Mouse (Mus musculus): ENCODE results near the gene Hmcn1. TPM values are rescaled to one million over a fixed set of nuclear protein-coding genes. Genes with fewer than 3 reads are reported as not detected.

The Hmcn1 gene
- total and polyA plus RNA-seq, 2 experiments from 2014 or later: 1.2 to 4.1 TPM

DNA sequence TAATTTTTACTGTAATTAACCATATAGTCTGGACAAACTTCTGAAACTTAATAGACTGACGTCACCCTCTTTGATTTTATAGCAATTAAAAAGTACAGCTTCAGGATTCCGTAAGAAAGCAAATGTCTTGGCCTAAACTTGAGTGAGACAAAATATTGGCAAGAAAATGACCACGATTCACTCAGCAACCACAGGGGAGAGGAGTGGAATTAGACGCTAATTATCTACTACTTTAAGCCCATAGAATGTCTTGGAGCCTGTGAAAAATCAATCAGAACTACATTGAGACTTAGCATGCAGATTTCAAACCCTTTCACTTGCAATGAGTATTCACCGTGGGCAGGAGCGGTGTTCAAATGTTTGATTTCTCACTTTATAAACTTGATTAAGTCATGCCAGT, 159.8 kb downstream of the Hmcn1 start:
- H3K9ac ChIP-seq: no peak overlapping the region
- H3K27me3 ChIP-seq (ENCODE audit: insufficient read depth, low read length): no peaks in the 10 kb centered on the region
- H3K9me3 ChIP-seq (ENCODE audit: low read length): no peaks in the 10 kb centered on the region
- H3K4me2 ChIP-seq (ENCODE audit: low read depth): no peak overlapping the region
- DNase-seq (no peak), ATAC-seq (no peak)
- TF ChIP-seq CTCF (IDR thresholded peaks at IDR 0.05; ENCODE audit: low read depth): no peak
- H3K4me3 ChIP-seq (ENCODE audit: low read depth, low read length): no peak overlapping the region
- WGBS: 44% methylated on average over 6 of the region's 6 CpGs
- no peaks in the 10 kb centered on the region for H3K4me1 ChIP-seq (ENCODE audit: insufficient read depth)
- no peak overlapping the region for H3K27ac ChIP-seq (ENCODE audit: low read depth, low read length)
- H3K36me3 ChIP-seq (ENCODE audit: insufficient read depth): no peaks in the 10 kb centered on the region

DNA sequence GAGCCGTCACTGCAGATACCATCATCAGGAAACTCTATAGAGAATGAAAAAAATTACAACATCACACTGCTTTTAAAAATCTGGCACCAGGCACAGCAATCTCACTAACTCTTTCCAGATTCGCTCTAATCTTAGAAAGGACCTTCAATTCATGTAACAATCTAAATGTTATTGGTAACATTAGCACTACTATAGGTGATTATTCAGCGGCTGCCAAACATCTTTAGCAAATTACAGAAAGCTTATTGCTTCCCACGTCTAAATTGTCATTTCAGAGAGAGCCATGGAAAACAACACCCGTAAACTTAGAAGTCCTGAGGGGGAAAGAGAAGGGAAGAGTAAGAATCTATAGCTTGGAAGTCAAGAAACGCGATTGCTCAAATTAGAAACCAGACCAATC, 163.4 kb downstream of the Hmcn1 start:
- H3K36me3 ChIP-seq (ENCODE audit: insufficient read depth): no peaks in the 10 kb centered on the region
- no peak for TF ChIP-seq CTCF (IDR thresholded peaks at IDR 0.05; ENCODE audit: low read depth)
- ATAC-seq: no peak
- no peak overlapping the region for H3K9ac ChIP-seq
- H3K4me2 ChIP-seq (ENCODE audit: low read depth): no peak overlapping the region
- H3K9me3 ChIP-seq (ENCODE audit: low read length): no peaks in the 10 kb centered on the region
- WGBS: 68% methylated on average over 7 of the region's 7 CpGs
- no peaks in the 10 kb centered on the region for H3K4me1 ChIP-seq (ENCODE audit: insufficient read depth)
- H3K27ac ChIP-seq (ENCODE audit: low read depth, low read length): no peak overlapping the region
- no peaks in the 10 kb centered on the region for H3K27me3 ChIP-seq (ENCODE audit: insufficient read depth, low read length)
- H3K4me3 ChIP-seq (ENCODE audit: low read depth, low read length): no peak overlapping the region
- no peak for DNase-seq

DNA sequence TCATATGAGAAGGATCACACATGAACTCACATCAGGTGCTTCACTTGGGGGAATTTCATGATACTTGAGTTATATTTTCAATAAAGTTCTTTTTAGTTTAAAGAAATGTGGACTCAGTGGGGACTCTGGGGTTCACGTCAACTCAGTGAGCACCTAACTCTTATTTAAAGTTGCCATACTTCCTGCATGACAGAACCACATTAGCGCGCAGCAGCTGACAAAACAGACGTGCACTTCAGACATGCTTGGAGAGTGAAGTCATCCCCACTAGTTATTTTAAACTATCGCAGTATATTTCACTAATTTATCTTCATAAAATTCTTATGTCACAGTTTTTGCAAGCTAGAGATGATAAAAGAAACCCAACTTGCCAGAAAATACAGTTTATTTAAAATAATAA, 166.1 kb downstream of the Hmcn1 start:
- Histone ChIP-seq H3K9ac (no peak overlapping the region), H3K9me3 (ENCODE audit: low read length) (no peaks in the 10 kb centered on the region), H3K4me1 (ENCODE audit: insufficient read depth) (no peaks in the 10 kb centered on the region), H3K36me3 (ENCODE audit: insufficient read depth) (no peaks in the 10 kb centered on the region), H3K27ac (ENCODE audit: low read depth, low read length) (no peak overlapping the region), H3K4me2 (ENCODE audit: low read depth) (no peak overlapping the region), H3K4me3 (ENCODE audit: low read depth, low read length) (no peak overlapping the region), H3K27me3 (ENCODE audit: insufficient read depth, low read length) (no peaks in the 10 kb centered on the region)
- WGBS: 78% methylated on average over 5 of the region's 5 CpGs
- no peak for DNase-seq
- no peak for TF ChIP-seq CTCF (IDR thresholded peaks at IDR 0.05; ENCODE audit: low read depth)
- ATAC-seq: no peak

DNA sequence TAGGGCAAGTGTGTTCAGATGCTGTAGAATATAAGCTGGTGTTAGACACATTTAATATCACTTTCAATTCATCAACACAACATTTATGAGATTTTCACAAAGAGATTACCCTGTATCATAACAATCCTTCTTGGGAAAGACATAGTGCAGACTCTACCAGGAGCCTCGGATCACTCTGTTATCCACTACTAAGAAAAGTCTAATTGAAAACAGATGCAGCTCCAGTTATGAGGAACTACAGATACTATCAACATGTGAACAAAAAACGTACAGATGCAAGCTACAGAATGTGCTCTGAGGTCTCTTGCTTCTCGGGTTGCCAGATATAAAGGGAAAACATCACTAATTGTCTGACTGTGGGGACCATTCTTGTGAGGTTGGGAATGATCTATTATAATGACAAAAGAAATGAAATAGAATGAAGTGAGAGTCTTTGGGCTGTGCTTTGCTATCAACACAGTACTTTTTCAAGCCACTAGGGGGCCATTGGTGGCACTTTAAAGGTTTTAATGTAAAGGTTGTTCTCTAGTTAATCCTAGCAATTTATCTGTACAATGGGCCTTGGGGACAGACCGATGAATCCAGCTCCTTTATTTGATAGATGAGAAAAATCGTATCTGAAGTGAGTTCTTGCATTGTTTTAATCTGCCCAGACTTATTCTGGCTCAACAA, 168.8 kb downstream of the Hmcn1 start:
- WGBS: 74% methylated on average over 5 of the region's 5 CpGs
- ATAC-seq: no peak
- Histone ChIP-seq H3K9me3 (ENCODE audit: low read length) (no peaks in the 10 kb centered on the region), H3K9ac (no peak overlapping the region), H3K27ac (ENCODE audit: low read depth, low read length) (no peak overlapping the region), H3K27me3 (ENCODE audit: insufficient read depth, low read length) (no peaks in the 10 kb centered on the region), H3K4me3 (ENCODE audit: low read depth, low read length) (no peak overlapping the region), H3K4me2 (ENCODE audit: low read depth) (no peak overlapping the region), H3K36me3 (ENCODE audit: insufficient read depth) (no peaks in the 10 kb centered on the region), H3K4me1 (ENCODE audit: insufficient read depth) (no peaks in the 10 kb centered on the region)
- DNase-seq: no peak
- no peak for TF ChIP-seq CTCF (IDR thresholded peaks at IDR 0.05; ENCODE audit: low read depth)

DNA sequence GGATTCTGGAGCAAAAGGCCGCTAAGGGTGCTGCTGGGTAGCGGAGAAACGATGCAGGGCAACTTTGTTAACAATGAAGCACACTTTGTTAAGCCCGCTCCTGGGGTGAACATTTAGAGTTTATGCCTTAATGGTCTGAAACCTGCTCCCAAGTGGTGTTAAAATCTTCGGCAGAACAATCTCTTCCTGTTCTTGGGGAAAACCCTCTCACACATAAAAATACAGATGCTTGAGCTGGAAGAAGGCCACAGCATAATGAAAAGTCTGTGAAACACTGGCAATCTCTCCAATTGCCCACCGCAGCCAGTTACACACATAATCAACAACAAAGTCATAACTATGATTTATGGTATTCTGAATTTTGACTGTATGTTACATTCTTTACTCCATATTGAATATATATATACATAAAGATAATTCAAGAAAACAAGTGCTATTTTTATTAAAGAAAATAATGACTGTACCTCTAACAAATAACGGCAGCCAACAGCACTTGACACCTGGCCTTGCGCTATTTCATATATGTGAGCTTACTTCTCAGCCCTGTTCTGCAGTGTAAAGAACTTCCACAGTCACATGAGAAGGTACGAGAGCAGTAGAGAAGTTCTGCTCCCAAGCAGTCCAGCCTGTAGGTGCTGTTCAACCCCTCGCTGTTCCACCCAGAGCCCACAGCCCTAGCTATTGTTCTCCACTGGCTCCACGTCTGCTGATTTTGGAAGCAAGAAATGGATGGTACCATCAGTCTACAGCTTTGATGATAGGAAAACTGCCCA, 177.0 kb downstream of the Hmcn1 start:
- Histone ChIP-seq H3K36me3 (ENCODE audit: insufficient read depth) (no peaks in the 10 kb centered on the region), H3K9me3 (ENCODE audit: low read length) (no peaks in the 10 kb centered on the region), H3K27me3 (ENCODE audit: insufficient read depth, low read length) (no peaks in the 10 kb centered on the region), H3K9ac (no peak overlapping the region), H3K27ac (ENCODE audit: low read depth, low read length) (no peak overlapping the region), H3K4me3 (ENCODE audit: low read depth, low read length) (no peak overlapping the region), H3K4me2 (ENCODE audit: low read depth) (no peak overlapping the region), H3K4me1 (ENCODE audit: insufficient read depth) (no peaks in the 10 kb centered on the region)
- no peak for TF ChIP-seq CTCF (IDR thresholded peaks at IDR 0.05; ENCODE audit: low read depth)
- no peak for DNase-seq
- 80% methylated on average over 11 of the region's 11 CpGs for WGBS
- ATAC-seq: no peak

DNA sequence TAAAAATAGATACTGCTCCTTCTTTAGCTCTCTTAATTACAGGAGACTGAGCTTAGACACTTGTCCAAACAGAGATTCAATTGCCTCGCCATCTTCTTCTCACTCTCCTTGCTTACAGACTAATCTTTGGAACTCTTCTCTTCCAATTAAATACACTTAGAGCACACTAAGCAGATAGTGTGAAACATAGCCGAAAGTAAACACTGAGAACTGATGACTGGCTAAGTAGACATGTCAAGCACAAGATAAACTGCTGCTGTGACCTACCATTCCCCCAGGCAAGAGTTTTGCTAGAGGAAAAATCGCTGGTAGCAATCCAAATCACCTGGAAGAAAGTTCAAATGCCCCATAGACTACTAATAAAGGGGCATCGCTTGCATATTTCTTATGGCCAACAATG, 178.3 kb downstream of the Hmcn1 start:
- Histone ChIP-seq H3K9me3 (ENCODE audit: low read length) (no peaks in the 10 kb centered on the region), H3K9ac (no peak overlapping the region), H3K4me3 (ENCODE audit: low read depth, low read length) (no peak overlapping the region), H3K27ac (ENCODE audit: low read depth, low read length) (no peak overlapping the region), H3K36me3 (ENCODE audit: insufficient read depth) (no peaks in the 10 kb centered on the region), H3K27me3 (ENCODE audit: insufficient read depth, low read length) (no peaks in the 10 kb centered on the region), H3K4me2 (ENCODE audit: low read depth) (no peak overlapping the region), H3K4me1 (ENCODE audit: insufficient read depth) (no peaks in the 10 kb centered on the region)
- no peak for TF ChIP-seq CTCF (IDR thresholded peaks at IDR 0.05; ENCODE audit: low read depth)
- ATAC-seq (no peak), DNase-seq (no peak)
- 79% methylated on average over 4 of the region's 4 CpGs for WGBS

DNA sequence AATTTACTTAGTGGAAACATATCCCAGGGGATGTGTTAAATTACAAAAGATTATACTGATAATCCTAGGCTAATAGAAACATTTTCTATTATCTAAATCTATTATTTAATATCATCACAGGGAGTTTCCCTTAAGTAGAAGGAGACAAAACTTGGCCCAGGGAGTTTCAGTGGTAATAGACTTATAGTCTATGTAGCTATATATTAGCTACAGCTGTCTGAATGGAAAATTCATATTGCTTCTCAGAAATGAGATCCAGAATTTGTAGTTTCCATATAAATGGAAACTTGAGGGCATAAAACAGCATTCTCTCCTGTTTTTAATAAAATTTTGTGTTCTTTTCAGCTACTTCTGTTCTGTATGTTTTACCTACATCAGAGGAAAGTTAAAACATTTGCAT, 179.9 kb downstream of the Hmcn1 start:
- H3K36me3 ChIP-seq (ENCODE audit: insufficient read depth): no peaks in the 10 kb centered on the region
- H3K9ac ChIP-seq: no peak overlapping the region
- no peak for TF ChIP-seq CTCF (IDR thresholded peaks at IDR 0.05; ENCODE audit: low read depth)
- H3K4me3 ChIP-seq (ENCODE audit: low read depth, low read length): no peak overlapping the region
- ATAC-seq (no peak), DNase-seq (no peak)
- H3K4me1 ChIP-seq (ENCODE audit: insufficient read depth): no peaks in the 10 kb centered on the region
- no peak overlapping the region for H3K4me2 ChIP-seq (ENCODE audit: low read depth)
- H3K9me3 ChIP-seq (ENCODE audit: low read length): no peaks in the 10 kb centered on the region
- H3K27me3 ChIP-seq (ENCODE audit: insufficient read depth, low read length): no peaks in the 10 kb centered on the region
- no peak overlapping the region for H3K27ac ChIP-seq (ENCODE audit: low read depth, low read length)

Data from forebrain, postnatal 0 days (tissue).